Mouse (Mus musculus): ENCODE measurements around the gene Gpr33. TPM values are rescaled to one million over a fixed set of nuclear protein-coding genes. Genes with fewer than 3 reads are reported as not detected.

The Gpr33 gene
- polyA plus RNA-seq, 1 experiment from 2014 or later: not detected

DNA sequence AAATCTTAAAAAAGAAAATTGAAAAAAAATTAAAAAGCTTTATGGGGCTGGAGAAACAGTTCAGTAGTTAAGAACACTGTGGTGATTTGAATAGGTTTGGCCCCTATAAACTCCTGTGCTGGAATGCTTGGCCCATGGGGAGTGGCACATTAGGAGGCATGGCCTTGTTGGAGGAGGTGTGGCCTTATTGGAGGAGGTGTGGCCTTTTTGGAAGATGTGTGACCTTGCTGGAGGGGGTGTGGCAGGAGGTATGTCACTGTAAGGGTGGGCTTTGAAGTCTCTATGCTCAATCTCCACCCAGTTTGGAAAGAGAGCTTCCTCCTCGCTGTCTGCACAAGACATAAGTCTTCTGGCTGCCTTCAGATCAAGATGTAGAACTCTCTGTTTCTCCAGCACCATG is 53.5 kb downstream of the Gpr33 start:
- Histone ChIP-seq H3K4me2 (ENCODE audit: low read depth) (no peak overlapping the region), H3K9ac (ENCODE audit: low read length) (no peak overlapping the region), H3K27ac (ENCODE audit: low read depth, low read length) (no peak overlapping the region), H3K27me3 (ENCODE audit: control insufficient read depth, insufficient read depth, low read length) (no peaks in the 10 kb centered on the region), H3K9me3 (ENCODE audit: control insufficient read depth, low read length) (no peaks in the 10 kb centered on the region), H3K36me3 (ENCODE audit: control insufficient read depth, insufficient read depth, low read length) (no peaks in the 10 kb centered on the region), H3K4me1 (ENCODE audit: control insufficient read depth, insufficient read depth, low read length) (0 out of 2 replicates have a peak, but pooled peaks cover 5% of the 10 kb centered on the region), H3K4me3 (ENCODE audit: low read depth, low read length) (no peak overlapping the region)
- 96% methylated on average over 1 of the region's 1 CpGs for WGBS
- DNase-seq (ENCODE audit: low spot score) (no peak), ATAC-seq (ENCODE audit: insufficient read depth, low FRiP score, low TSS enrichment) (no peak)

Other genes with a start within 250 kb of the Gpr33 start
- gene Hectd1, start 198.5 kb downstream of the Gpr33 start, polyA plus RNA-seq (2014; fragmentation: Nextera tagmentation; extraction: Ambion mirVana): 36.4 and 36.5 TPM in 2 replicates
- 10.2 and 11.1 TPM in 2 replicates for gene Heatr5a, start 56.7 kb downstream of the Gpr33 start, polyA plus RNA-seq (2014; fragmentation: Nextera tagmentation; extraction: Ambion mirVana)
- gene Dtd2, start 21.6 kb downstream of the Gpr33 start, polyA plus RNA-seq (2014; fragmentation: Nextera tagmentation; extraction: Ambion mirVana): 20.7 and 21.9 TPM in 2 replicates
- gene Nubpl, start 69.7 kb upstream of the Gpr33 start, polyA plus RNA-seq (2014; fragmentation: Nextera tagmentation; extraction: Ambion mirVana): 9.5 and 10.2 TPM in 2 replicates